Mouse (Mus musculus) liver, embryonic 15.5 days (tissue): Measurements from ENCODE around the gene Slc22a19. TPM values are rescaled to one million over a fixed set of nuclear protein-coding genes. Genes with fewer than 3 reads are reported as not detected.

Experiments
- polyA plus RNA-seq: library from polyadenylated mRNA; unstranded; fragments of >200 nt; fragmentation: Nextera tagmentation; extraction: Ambion mirVana; gene quantifications from 2 replicates; pipeline ENCODE4 v1.2.1, GENCODE M21; 2015

The Slc22a19 gene
- polyA plus RNA-seq, 1 experiment from 2014 or later: not detected

Other genes starting within 250 kb of the Slc22a19 start
- gene Rtn3, start 228.0 kb downstream of the Slc22a19 start, polyA plus RNA-seq: 69.6 and 71.7 TPM in 2 replicates
- 4.6 and 5.1 TPM in 2 replicates for gene Atl3, start 217.3 kb downstream of the Slc22a19 start, polyA plus RNA-seq
- gene Pla2g16, start 153.9 kb downstream of the Slc22a19 start, polyA plus RNA-seq: 22.6 and 26.4 TPM in 2 replicates
- not detected in 2 replicates for gene Lgals12, start 104.1 kb downstream of the Slc22a19 start, polyA plus RNA-seq
- gene Hrasls5, start 98.8 kb downstream of the Slc22a19 start, polyA plus RNA-seq: not detected in 2 replicates
- gene Slc22a26, start 91.4 kb upstream of the Slc22a19 start, polyA plus RNA-seq: not detected in 2 replicates